Mouse (Mus musculus): Measurements from ENCODE around the gene Rps9.
"Not testable (repeated sequence)": the region's sequence is repeated elsewhere in the genome, so short reads cannot be mapped to it uniquely, and the experiment has no call there.

Rps9 gene

DNA sequence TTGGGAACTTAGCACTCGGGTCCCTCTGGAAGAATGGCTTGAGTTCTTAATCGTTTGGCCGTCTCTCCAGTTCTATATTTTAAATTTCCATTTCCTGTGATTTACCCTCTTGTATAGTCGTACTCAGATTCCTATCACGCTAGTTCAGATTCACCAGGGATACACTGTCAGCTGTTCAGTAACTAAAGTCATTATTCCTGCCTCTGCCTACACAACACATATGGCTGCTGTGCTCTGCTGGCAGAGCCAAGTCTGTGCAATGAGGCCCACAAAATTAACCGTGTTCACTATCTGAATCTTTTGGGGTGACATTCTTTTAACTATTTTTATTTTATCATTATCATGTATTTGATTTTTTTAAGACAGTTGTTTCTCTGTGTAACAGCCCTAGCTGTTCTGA lies 5.3 kb upstream of the Rps9 start:
- no peak for DNase-seq (ENCODE audit: low spot score)

DNA sequence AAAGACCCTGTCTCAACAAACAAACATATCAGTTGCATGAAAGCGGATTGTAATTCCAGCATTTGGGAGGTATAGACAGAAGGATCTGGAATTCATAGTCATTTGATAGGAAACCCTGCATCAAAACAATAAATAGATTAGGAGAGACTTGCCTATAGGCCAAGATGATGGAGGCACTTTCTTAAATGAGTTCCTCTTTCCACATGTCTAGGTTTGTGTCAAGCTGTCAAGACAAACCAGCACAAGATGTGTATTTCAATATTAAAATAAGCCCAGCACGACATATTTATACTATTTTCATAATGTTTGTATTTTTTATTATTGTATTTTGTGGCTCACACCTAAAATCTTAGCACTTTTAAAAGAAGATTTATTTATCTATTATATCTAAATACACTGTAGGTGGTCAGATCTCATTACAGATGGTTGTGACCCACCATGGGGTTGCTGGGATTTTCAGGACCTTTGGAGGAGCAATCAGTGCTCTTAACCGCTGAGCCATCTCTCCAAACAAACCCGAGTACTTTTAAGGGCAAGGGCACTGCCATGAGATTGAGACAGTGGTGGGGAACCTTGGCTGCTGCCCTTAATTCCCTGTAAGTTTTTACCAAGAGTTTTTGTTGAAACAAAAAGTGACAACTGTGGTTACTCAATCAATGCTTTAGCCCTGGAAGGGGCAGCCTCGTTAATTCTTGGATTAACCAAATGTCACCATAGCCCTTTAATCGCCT lies 480 bp upstream of the Rps9 start:
- no peak for DNase-seq (ENCODE audit: low spot score)

- DNase-seq (ENCODE audit: low spot score): no peak
These were observed 682 bp downstream of the Rps9 start for GRCm38 (mm10) chr7:3704475-3704874.

GRCm38 (mm10) chr7:3705461-3705860 lies 1.7 kb downstream of the Rps9 start:
- DNase-seq (ENCODE audit: low spot score): not testable (repeated sequence)

DNA sequence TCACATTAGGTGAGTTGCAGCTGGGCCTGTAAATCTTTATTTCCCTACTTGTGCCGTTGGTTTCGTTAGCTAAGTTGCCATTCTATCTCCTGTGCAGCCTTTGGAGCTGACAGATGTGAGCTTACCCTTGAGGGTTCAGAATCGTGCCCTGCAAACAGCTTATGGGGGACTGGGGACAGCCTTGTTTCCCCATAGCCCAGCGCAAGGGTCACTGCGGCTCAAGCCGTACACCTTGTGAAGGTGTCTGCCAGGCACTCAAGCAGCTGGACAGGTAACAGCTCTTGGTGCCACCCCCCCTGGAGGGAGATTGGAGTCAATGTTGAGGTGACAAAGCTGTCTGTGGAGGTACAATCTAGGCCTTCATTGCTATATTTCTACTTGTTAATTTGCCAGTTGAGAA lies 2.1 kb downstream of the Rps9 start:
- DNase-seq (ENCODE audit: low spot score): no peak

DNA sequence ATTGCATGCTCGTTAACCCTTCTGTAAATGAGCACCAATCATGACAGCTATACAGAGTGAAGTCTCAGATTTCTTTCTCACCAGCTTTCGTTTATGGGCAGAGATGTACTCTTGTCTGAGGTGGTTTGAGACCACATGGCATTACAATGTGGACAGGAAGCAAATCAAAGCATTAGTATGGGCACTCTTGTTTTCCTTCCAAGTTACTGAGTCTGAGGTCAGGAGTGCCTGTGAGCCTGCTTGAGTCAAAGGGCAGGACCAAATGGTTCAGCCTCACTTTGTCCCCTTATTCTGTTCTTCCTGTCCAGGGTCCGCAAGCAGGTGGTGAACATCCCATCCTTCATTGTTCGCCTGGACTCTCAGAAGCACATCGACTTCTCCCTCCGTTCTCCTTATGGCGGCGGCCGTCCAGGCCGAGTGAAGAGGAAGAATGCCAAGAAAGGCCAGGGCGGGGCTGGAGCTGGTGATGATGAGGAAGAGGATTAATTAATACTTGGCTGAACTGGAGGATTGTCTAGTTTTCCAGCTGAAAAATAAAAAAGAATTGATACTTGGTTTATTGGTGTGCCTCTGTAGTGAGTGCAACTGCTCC lies 2.6 kb downstream of the Rps9 start:
- no peak for DNase-seq (ENCODE audit: low spot score)

GRCm38 (mm10) chr7:3707027-3707426 lies 3.2 kb downstream of the Rps9 start:
- peak; percentile 52 for DNase-seq (ENCODE audit: low spot score)

DNA sequence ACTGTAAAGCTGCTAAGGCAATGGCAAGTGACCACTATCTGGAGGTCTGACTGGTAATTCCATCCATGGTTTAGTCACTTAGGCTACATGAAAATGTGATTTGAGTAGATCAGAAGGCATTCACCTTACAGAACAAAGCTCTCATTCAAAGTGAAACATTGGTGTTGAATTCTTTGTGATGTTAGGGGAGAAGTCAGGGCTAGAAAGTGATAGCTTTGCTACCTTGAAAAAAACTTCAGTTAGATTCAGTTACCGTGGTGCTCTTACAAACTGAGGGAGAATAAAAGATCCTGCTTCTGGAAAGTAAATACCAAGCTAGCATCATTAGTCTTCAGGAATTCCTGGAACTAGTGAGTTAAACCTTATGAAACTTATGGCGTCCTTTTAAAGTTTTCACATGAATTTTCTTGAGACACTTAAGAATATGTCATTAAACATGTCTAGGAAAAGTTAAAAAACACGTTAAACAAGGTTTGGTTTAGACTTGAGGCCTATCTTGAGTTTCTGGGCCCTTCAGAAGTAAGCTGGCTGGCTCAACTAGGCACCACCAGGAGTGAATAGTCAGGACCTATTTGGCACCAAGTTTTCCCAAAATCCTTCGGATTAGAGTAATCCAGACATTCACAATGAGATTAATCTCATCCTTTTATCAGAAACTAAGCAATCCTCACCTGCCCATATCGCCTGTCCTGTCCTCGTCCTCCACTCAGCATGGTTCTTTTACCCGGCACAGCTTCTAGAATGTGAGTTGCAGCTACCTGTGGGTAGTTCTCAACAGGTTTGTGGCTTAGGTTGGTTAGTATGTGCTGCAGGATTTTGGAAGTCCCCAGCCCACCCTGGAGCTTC lies 4.0 kb downstream of the Rps9 start:
- DNase-seq (ENCODE audit: low spot score): no peak

- DNase-seq (ENCODE audit: low spot score): not testable (repeated sequence)
These were observed 4.7 kb downstream of the Rps9 start for GRCm38 (mm10) chr7:3708447-3708980.

GRCm38 (mm10) chr7:3709000-3709399 lies 5.2 kb downstream of the Rps9 start:
- no peak for DNase-seq (ENCODE audit: low spot score)

- DNase-seq (ENCODE audit: low spot score): no peak
These were observed 8.6 kb downstream of the Rps9 start for GRCm38 (mm10) chr7:3712264-3712942.

- no peak for DNase-seq (ENCODE audit: low spot score)
These were observed 11.5 kb downstream of the Rps9 start for GRCm38 (mm10) chr7:3715249-3715648.

DNA sequence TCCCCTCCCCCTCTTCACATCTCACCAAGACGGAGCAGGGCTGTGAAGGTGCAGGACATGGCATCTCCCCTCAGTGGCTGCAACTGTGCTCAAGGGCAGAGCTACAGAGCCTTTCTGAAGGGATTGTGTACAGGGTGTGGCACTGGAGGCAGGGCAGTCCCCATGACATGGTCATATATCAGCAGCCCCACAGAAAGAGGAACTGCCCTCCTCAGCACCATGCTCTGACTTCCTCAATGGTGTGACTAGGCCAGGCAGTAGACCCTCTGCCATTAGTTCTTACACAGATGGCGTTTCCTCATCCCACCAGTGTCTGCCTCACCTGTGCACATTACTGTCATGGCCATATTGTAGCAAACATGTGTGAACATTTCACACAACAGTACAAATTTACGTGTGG lies 16.5 kb downstream of the Rps9 start, which contains the start of gene Pirb:
Gene Pirb (minus strand): TSS at position 124 of the 400 bp plus-strand sequence.
- peak; percentile 20 for DNase-seq (ENCODE audit: low spot score)

DNA sequence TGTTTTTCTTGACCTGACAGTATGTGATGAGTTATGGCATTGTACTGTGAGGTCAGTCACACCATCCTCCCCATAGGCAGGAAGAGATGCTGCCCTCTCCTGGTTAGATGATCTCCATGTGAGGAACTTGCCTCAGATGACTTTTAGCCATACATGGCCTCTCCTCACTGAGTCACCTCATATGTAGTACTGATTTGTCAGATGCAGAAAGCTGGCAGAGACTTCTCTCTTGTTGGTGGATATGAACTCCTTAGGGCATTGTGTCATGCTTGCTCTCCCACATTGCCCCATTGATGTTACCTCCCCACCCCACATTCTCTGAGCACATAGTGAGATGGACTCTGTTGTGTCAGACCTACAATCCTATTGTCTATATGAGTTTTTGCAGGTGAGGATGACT lies 21.7 kb downstream of the Rps9 start:
- not testable (repeated sequence) for DNase-seq (ENCODE audit: low spot score)

DNA sequence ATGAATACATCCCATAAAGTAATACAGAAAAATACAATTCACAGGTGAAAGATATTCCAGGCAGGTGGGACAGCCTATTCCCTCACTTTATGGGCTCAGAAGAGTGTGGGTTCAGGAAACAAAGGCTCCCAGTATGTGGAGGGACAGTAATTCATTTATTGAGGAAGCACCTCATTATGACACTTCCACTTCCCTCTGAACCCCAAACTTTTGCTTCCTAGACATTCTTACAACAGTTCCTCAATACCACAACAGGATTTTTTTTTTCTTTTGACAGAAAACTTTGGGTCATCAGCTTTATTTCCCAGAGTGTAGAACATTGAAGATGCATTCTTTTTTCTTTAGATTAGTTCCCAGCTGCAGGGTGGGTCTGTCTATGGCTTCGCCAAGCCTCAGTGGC lies 28.9 kb downstream of the Rps9 start:
- DNase-seq (ENCODE audit: low spot score): not testable (repeated sequence)

Data from lung, postnatal 25 days (tissue).